Mouse (Mus musculus): ENCODE measurements around the gene Myadm.
A peak's percentile ranks its signal among the peaks of the same experiment; 100 is the strongest.
"Not testable (repeated sequence)": the region's sequence is repeated elsewhere in the genome, so short reads cannot be mapped to it uniquely, and the experiment has no call there.

Gene Myadm

DNA sequence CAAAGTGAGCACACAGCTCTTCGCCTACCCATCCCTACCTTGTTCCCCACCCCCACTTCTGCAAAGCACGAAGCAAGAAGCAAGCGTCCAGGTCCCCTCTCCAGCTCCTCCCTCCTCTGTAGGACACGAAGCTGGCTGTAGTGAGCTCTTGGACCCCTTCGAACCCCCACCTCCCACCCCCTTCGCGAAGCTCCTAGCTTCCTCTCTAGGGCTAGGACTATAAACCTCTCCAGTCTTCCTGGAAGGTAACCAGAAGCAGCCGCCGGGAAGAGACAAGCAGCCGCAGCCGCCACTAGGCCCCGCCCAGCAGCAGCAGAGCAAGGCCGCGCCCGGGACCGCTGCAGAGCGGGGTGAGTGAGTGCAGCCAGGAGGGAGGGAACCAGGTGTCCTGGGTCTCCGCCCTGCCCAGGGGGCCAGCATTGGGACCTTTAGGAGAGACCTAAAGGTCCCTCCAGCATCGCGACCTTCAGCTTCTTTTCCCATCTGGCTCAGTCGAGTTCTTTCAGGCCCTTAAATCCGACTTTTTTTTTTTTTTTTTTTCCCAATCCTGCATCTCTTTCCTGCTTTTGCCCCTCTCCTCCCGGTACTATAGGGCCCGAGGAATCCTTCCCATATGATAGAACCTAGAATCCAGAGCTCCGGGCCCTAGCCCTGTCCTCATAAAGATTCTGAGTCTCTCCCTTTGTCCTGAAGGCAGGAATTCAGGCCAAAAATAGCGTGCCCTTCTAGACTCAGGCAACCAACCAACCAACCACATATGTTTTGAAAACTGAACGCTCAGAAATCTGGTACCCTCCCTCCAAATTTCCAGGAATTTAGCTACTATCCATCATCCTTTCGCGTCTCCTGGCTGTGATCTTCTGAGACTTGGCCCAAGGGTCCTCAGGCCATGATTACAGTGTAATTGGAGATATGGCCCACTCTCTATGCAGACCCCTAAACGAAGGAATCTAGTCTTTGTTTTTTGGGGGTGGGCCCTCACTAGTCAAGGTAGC is at the start of gene Myadm, which contains the start of gene Prkcg:
Myadm (plus strand) TSS at position 105 of the 995 bp plus-strand sequence.
Prkcg (plus strand) TSS at position 204 of the 995 bp plus-strand sequence.
- DNase-seq: peak; percentile 76

DNA sequence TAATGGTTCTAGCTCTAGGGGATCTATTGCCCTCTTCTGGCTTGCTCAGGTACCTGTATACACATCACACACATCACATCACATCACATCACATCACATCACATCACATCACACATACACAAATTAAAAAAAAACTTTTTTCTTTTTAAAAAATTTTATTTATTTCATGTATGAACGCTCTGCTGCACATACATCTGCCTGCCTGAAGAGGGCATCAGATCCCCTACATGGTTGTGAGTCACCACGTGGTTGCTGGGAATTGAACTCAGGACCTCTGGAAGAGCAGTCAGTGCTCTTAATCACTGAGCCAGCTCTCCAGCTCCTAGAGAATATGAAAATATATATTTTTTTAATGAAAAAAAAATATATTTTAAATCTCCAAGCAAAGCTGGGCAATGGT is 49.7 kb upstream of the Myadm start:
- DNase-seq: no peak

DNA sequence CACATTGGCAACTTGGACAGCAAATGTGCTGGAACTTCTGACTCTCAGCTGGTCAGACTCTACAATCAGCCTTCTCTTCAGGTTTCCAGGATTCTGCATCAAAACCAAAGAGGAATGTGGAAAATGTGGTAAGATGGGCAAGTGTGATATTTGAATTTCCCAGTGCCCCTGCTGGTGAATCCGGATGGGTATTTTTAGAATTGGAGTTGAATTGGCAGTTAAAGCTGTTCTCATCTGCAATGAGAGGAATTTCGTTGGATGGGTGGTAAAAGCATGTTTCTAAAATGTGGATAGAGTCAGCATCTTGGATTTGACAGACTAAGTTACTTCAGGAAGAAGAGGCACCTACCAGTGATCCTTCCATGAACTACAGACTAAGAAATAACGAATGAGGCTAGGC is 28.2 kb upstream of the Myadm start:
- no peak for DNase-seq

DNA sequence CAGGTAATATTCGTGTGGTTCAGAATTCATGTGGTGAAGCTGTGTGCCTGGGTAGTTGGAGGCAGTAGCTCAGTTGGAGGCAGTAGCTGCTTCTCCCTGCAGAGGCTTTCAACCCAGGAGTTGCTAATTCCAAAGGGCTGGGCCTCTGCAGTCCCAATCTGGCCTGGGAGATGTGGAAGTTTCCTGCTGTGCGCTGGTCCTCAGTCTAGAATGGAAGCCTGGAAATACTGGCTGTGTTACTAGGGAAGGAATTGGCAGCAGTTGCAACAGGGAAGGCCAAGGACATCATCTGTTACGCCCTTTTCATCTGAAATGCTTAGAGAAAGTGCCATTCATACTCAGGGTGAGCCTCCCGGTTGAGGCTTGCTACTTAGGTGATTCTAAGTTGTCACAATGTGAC is 27.4 kb upstream of the Myadm start:
- DNase-seq: no peak

DNA sequence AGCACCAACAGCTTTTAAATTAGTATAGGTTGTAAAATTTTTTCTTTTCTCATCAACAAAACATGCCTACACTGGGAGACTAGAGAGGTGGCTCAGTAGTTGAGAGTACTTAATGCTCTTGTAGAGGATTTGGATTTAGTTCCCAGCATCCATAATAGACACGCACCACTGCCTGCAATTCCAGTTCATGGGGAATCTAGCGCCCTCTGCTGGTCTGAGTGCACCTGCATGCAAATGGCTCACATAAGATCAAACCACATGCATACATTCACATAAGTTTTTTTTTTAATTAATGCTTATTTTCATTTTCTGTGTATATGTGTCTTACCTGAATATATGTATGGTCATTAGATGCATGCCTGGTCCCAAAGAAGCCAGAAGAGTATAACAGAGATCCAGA is 26.1 kb upstream of the Myadm start:
- DNase-seq: peak; percentile 9

DNA sequence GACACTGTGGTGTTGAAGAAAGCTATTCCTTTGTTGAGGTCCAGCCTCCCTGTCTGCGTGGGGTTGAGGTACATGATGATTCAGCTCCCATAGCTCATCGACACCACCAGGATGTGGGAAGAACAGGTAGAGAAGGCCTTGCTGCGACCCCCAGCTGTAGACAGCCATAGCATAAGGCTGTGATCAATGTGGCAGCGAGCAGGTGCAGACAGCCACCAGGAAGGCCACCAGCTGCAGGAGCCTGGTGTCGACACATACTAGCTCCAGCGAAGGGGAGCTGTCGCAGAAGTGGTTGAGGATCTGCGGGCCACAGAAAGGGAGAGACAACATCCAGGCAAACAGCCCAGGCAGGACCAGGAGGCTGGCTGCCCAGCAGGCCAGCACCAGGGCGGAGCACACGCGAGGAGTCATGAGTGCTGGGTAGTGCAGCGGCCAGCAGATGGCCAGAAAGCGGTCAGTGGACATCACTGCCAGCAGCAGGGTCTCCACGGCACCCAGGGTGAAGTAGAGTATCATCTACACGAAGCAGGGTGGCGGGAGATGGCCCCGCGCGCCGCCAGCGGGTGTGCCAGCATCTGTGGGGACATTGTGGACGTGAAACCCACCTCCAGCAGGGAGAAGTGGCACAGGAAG is 24.4 kb upstream of the Myadm start:
- no peak for DNase-seq

DNA sequence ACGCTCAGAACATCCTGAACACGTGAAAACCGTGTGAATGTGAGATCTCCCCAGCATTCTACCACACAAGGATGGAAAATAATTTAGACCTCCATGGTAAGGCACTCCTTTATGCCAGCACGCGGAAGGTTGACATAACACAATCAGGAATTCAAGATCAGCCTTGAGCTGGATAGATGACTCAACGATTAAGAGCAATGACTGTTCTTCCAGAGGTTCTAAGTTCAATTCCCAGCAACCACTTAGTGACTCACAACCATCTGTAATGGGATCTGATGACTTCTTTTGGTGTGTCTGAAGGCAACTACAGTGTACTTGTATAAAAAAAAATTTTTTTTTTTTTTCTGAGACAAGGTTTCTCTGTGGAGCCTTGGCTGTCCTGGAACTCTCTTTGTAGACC is 23.6 kb upstream of the Myadm start:
- DNase-seq: no peak

DNA sequence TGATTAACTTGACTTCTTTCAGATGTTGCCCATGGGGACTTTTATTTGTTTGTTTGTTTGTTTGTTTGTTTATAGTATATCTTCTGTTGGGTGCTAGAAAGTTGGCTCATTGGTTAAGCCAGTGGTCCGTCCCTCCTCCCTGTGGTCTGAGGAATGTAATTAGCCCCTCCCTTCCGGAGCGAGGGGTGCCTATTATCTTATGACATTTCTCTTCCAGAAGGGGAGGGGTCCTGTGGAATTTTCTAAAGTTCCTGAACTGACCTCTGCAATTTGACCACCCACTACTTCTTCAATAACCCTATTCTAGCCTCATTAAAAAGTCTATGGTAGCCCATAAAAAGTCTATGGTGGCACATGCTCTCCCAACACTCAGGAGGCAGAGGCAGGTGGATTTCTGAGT is 21.6 kb upstream of the Myadm start:
- no peak for DNase-seq

DNA sequence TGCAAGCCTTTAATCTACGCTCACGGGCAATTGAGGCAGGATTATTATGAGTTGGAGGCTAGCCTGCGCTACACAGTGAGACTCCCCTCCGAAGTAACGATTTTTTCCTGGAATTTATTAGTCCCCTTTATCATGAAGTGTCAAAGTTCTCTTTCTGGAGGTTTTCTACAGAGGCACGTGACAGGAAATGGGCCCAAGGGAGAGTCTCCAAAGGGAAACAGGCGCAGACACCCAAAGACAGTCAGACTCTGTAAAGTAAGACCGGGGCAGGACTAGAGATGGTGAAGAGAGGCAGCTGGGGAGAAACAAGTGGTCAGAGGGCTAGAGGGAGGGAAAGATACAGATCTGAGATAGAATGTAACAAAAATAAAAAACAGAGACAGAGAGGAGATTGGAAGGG is 21.0 kb upstream of the Myadm start:
- no peak for DNase-seq

DNA sequence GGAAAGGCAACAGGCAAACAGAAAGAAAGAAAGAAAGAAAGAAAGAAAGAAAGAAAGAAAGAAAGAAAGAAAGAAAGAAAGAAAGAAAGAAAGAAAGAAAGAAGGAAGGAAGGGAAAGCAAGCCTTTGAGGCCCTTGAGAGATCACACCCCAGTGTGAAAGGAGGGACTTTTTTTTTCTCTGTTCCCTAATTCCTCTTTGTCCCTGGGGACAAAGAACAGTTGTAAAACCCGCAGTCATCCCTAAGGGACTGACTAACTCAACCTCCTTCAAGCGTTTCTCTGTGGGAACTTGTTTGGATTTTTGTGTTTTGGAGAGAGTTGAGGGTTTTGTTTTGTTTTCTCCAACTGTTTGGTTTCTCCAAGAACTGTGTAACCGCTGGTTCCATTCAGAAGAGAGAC is 20.6 kb upstream of the Myadm start:
- no peak for DNase-seq

DNA sequence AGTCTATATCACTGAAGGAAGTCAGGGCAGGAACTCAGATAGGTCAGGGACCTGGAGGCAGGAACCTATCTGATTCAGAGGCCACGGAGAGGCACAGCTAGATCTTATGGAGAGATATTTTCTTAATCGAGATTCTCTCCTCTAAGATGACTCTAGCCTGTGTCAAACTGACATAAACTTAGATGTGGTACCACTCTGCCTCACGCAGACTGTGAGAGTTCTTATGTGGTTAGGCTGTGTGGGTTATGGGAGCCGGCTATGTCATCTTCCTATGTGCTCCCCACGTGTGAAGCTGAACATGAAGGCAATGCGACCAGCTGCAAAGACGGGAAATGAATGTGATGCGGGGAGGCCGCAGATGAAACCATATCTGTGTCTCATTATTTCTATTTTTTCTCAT is 16.7 kb upstream of the Myadm start:
- peak; percentile 39 for DNase-seq

DNA sequence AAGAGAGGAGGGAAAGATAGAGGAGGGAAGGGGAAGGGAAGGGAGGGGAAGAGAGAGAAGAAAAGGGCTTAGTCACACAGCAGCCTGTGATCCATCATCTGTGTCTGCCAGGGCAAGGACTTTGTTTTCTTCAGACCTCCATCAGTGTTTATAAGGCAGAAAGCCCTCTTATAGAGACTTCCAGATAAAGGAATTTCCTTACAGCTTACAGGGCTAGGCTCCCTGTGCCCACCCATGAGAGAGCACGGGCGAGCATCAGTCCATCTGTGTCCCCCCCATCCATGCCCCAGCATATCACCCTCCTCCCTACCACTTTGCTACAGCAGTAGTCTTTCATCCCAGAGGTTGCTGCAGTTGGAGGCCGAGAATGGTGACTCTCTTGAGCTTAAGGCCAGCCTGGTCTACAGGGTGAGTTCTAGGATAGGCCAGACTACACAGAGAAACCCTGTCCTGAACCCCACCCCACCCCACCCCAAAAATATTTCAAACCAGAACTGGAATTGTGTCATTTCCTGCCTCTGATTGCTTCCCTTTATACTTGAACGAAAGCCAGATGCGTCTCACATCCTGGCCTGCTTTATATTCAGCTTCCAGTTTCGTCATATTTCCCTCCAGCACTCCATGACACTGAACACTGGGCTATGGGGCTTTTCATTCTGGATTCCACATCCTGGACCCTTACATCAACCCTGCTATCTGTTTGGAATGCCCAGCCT is 13.3 kb upstream of the Myadm start:
- DNase-seq: no peak

DNA sequence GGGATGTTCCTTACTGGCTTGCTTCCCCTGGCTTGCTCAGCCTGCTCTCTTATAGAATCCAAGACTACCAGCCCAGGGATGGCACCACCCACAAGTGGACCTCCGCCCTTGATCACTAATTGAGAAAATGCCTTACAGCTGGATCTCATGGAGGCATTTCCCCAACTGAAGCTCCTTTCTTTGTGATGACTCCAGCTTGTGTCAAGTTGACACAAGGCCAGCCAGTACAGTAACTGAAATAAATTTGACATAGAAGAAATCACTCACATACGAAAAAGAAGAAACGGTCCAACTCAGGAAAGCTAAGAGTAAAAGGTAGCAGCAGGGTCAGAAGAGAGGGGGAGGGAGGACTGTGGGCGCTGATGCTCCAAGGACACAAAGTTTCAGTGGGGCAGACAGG is 12.1 kb upstream of the Myadm start:
- not testable (repeated sequence) for DNase-seq

DNA sequence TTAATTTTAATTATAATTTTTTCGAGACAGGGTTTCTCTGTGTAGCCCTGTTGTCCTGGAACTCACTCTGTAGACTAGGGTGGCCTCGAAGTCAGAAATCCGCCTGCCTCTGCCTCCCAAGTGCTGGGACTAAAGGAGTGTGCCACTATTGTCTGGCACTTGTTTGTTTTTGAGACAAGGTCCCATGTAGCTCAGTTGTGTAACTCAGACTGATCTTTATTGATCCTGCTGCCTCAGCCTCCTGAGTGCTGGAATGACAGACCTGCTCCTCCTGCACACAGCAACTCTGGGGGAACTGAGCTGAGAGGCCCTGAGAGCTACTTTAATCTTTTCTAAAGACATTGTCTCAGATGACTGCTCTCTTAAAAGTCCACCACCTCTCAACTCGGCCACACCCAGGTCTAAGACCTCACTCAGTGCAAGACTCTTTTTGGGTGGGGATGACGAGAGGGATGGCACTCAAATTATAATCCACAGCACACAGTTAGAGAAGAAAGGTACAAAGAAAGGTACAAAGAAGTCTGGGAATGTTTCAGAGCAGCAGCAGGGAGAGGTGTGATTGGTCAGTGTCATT is 8.7 kb upstream of the Myadm start:
- DNase-seq: no peak

DNA sequence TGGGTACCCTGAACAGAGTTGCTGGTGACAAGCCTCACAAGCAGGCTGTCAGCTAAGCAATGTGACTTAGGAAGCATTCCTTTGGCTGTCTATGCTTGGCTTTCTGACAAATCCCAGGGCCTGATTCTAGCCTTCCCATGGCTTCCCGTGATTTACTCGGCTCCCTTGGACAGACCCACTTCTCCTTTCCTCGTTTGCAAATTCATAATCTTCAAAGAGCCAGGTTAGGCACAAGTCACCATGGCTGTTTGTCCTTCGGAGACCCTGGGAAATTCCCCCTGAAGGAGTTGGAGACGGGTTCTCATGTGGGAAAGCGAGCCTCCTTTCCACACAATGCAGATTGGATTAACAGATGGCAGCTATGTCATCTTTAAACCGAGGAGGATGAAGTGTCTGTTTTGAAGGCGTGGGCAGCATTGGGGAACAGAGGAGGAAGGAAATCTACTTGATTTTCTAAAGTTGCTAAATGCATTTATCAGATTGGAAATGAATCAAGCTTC is 8.2 kb upstream of the Myadm start:
- DNase-seq: no peak

DNA sequence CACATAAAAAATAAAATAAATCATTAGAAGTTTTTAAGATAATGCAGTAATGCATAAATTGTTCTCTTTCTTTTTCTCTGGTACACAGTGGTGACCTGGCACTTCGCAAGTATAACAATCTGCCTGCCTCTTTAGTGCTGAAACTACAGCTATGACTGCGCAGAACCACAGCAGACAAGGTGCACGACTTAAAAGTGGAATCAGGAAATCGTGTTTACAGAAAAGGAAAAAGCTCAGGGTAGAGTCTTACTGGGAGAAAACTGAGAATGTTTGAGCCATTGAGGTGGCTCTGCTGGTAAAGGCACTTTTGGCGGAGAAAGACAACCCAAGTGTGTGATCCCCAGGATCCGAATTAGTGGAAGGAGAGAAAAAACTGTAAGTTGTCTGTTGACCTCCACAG is 7.1 kb upstream of the Myadm start:
- no peak for DNase-seq

DNA sequence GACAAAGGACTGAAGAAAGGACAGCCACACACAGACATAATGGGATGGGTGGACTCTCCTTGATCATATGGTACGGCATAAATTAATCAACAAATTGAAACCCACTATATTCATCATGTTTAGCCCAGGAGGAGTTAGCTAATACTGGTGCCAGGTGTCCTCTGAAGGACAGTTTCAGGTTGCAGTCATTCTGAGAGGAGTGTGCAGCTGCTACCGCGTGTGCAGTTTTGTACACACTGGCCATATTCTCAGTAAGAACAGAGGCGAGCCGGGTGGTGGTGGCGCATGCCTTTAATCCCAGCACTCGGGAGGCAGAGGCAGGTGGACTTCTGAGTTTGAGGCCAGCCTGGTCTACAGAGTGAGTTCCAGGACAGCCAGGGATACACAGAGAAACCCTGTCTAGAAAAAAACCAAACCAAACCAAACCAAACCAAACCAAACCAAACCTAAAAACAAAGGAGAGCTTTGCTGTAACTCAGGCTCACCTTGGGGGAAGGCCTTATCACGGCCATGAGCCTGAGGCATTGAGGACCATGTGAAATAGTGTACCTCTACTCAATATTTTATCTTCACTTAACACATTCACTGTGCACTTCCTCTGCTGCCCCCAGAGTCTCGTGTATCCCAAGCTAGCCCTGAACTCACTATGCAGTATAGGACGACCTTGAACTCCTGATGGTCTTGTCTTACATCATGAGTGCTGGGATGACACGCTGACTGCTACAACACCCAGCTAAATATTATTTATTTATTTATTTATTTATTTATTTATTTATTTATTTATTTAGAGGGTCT is 5.6 kb upstream of the Myadm start:
- no peak for DNase-seq

DNA sequence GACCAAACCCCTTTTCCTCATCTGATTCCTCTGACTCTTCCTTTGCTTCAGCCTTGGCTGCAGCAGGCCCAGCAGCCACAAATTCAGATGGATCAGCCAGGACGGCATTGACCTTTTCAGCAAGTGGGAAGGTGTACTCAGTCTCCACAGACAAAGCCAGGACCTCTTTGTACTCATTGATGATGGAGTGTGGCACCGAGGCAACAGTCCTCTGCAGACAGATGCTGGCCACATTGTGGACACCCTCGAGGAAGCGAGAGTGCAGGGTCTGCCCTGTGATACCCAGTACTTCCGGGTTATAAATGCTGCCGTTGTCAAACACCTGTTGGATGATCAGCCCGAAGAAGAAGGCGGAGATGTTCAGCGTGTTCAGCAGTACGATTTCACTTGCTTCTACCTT is 4.3 kb upstream of the Myadm start:
- DNase-seq: no peak

DNA sequence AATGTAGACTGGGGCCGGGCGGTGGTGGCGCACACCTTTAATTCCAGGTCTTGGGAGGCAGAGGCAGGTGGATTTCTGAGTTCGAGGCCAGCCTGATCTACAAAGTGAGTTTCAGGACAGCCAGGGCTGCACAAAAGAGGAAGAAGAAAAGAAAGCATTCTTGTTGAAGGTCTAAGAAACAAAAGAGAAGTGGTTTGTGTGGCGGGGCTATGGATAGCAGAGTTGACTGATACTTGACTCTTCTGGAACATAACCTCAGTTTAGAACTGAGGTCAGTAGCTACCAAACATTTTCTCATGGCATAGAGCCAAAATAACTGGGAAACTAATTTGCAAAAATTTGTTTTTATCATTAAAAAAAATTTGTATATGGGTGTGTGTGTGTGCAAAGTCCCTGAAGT is 2.8 kb upstream of the Myadm start:
- no peak for DNase-seq

DNA sequence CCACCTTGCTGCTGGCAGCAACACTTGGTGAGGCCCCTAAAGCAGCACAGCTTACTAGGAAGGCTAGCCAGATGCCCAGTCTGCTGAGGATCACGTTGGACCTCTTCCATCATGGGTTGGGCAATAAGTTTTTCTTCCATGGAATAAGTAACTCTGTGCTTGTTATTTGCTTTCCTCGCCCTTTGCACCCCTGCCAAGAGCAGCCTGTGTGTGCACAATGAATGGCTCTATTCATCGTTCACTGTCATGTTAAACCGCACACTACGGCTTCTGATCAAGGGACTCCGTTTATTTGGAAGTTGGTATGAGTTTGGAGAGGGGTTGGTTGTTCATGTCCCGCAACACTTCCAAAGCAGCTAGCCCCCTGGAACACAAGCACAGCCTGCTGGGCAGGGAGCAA is 1.7 kb upstream of the Myadm start:
- no peak for DNase-seq

DNA sequence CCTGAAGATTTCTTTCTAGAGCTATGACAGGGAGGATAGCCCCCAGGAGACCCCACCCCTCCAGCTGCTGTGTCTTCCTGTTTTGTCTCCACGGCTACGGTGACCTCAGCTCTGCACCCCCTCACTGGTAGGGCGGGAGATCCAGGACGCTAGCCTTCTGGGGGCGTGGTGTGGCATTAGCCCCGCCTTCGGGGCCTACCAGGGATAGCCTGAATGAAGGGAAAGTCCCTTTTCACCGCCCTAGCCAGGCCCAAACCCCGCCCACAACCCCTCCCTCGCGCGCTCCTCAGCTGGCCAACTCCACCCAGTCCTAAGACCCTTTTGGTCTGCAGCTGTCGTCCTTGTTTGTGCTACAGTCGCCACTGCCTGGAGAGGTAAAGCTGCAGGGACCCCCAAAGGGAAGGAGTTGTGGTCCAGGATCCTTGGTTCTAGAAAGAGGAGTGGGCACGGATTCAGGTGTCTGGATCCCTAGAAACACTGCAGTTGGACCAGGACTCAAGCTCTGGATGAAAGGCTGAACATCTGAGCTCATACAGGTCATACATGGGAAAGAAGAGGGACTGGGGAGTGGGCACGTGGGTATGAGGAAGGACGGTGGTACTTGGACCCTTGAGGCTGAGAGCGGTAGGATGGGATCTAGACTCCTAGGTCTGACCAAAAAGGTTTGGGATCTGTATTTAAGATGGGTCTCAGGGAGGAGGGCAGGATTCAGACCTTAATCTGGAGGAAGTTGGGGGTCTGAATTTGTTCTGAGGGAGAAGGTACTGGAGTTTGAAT is 1.6 kb downstream of the Myadm start:
- peak; percentile 65 for DNase-seq
